Mouse (Mus musculus) kidney, adult 9 months (tissue): ENCODE measurements around the gene Cd300lf.

Source experiments
- DNase-seq: peaks from one replicate; pipeline ENCODE4 v3.0.0; 2022

Gene Cd300lf

DNA sequence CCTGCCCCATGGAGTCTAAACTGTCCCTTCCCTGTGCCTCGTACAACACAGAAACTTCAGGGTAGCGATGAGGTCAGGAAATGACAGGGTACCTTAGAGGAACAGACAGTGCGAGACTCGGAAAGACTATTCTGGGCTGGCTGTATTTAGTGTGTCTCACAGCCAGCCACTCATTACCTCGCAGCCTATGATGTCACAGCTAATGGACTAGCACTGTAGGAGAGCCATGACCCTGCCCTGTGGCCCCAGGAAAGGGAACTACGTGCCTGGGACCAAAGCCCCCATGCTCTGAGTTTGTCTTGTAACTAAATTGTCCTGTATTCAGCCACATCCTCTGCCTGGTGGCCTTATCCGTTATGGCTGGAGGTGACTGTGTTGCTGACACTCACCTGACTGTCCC, 58.4 kb downstream of the Cd300lf start:
- DNase-seq = peak; percentile 14

DNA sequence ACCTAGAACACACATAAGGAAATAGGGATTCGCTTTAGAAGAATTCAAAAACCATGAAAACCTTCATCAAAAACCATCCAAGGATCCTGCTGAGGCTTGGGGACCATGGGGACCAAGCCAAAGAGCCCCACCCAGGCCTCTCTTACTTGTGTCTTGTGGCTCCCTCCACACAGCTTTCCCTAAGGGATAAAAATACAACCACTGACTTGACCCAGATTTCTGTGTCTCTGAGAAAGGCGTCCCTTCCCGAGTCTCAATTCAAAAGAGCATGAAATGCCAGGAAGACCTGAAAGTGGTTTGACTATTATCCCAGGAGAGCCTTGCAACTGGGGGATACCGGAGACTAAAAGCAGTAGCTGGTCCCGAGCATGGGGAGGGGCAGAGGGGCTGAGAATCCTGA, 60.8 kb downstream of the Cd300lf start:
- DNase-seq = no peak

DNA sequence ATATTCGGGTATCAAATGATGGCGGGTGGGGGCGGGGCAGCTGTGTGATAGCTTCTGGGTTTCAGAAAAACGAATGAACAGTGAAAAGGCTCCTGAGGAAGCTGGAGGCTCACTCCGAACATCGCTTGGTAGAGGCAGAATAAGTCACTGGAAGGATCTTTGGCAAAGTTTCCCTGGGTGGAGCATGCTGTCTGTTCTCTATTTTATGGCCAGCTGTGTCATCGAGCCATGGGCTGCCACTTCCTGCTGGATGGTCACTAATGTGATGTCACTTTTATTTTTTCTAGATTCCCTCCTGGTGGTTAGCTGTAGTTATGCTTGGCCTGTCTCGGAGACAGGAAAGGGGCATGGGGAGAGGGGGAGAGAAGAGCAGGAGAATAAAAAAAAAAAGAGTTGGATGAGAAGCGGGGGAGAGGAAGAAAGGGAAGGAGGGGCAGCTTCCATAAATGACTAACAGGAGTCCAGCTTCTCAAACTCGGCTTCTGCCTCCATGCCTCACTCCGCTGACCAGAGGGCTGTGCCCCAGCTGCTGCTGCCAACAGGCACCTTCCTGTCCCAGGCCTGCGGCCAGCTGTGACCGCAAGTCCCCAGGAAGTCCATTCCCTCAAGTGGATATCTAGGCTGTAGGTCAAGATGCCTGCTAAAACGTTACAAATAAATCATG, 62.0 kb downstream of the Cd300lf start:
- peak; percentile 55 for DNase-seq

DNA sequence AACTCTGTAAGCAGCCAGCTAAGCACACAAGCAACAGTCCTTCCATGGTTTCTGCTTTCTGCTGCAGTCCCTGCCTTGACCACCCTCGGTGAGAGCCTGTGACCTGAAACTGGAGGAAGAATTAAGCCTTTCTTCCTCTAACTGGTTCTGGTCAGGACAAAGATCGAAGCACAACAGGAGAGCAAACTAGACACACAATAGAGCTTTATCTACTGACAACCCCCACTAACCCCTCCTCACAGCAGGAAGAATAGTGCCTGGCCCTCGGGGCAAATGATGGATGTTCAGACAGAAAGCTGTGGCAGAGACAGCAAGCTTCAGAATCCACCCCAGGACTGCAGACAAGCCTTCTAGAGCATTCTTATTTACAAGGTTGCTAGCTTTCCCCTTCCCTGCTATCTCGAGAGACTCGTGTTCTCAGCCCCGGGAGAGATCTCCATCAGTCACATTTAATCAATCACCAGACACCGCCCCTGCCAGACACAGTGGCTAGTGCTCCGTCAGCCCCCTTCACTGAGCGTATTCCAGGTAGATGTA, 62.7 kb downstream of the Cd300lf start:
- DNase-seq = no peak

DNA sequence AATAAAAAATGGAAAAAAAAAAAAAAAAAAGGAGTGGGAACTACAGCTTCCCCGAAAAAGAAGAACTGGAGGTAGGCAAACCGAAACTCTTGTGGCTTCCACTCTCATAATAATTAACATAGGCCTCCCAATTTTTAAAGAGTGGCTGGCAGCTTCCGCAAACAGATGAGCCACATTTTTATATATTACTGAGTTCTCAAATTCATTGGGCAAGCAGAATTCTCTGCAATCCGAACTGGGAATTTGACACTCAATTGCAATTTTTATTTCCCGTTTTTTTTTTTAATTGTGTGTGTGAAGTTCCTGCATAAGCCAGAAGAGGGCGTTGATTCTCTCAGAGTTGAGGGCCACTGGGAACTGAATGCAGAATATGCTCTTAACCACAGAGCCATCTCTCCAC, 67.0 kb downstream of the Cd300lf start:
- no peak for DNase-seq
